Mouse (Mus musculus) spleen, adult 12 weeks (tissue): ENCODE data around the gene 1810024B03Rik.
"Not testable (repeated sequence)": the region's sequence is repeated elsewhere in the genome, so short reads cannot be mapped to it uniquely, and the experiment has no call there.

Experiments
- DNase-seq: peaks from one replicate; pipeline ENCODE4 v3.0.0; 2022; ENCODE audit warnings: low spot score

1810024B03Rik gene

GRCm38 (mm10) chr2:127182598-127183381 is 25.3 kb downstream of the 1810024B03Rik start:
- peak; percentile 64 for DNase-seq

- DNase-seq: not testable (repeated sequence)
Observed at GRCm38 (mm10) chr2:127166261-127166660, 41.8 kb downstream of the 1810024B03Rik start.

DNA sequence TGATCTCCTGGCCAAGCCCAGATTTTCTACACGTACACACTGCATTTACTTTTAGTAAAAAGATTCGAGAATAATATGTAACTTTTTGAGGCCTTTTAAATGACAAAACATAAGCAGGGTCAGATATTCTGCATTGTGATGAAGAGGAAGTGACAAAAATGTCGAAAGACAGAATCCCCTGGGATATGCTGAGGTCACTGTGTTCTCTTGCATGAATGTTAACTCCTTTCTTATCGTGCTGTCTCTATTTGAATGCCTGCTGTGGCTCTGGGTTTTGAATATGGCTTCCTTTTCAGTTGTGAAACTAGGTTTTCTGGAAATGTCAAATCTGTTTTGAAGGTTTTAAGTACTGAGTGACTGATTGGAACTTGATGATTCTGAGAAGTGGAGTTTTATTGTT is 42.4 kb downstream of the 1810024B03Rik start:
- no peak for DNase-seq

DNA sequence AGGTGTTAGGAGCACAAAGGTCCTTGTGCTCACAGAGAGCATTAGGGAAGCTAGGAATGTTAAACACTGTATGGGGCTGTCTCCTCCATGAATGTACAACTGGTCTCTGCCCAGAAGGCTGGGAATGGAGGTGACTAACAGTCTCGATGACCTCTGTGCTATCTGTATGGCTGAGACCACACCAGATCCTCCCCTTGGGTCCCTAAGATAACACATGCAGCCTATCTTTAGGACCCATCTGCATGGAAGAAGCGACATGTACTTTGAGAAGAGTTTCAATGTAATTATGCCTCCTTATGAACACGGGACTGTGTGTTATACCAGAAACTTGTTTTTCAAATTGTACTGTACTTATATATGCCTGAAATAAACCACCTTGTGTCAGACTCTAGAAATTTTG is 62.4 kb downstream of the 1810024B03Rik start:
- DNase-seq: no peak

- peak; percentile 78 for DNase-seq
Observed at GRCm38 (mm10) chr2:127143158-127144063, 64.7 kb downstream of the 1810024B03Rik start, which contains the start of gene Itpripl1. Gene Itpripl1, minus strand, starts transcription at chr2:127143442.

DNA sequence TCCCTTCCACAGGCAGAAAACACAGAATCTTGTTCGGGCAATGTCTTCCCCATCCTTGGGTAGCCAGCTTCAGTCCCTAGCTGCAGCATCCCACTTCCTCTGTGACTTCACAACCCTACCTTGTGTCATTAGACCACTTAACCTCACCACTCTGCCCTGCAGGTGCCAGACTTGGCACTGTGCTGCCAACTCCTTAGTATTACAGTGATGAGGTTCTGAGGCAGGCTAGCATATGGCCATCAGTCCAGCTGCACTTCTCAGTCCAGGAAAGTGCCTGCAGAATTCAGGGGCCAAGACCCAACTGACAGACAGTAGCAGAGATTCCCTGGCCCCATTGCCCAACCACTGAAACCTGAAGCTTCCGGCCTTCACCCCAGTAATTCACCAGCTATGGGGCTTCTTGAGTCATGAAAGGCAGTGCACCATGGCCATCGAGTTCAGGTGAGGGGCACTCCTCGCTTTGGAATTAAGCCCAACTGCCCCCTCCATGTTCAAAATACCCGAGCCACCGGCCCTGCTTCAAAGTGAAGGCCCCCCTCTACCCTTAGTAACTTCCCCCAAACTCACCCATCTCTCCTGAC is 65.4 kb downstream of the 1810024B03Rik start:
- no peak for DNase-seq

GRCm38 (mm10) chr2:127142031-127142430 is 66.0 kb downstream of the 1810024B03Rik start:
- DNase-seq: no peak

GRCm38 (mm10) chr2:127140011-127140410 is 68.1 kb downstream of the 1810024B03Rik start:
- DNase-seq: no peak

- DNase-seq: no peak
Observed at GRCm38 (mm10) chr2:127139605-127140004, 68.5 kb downstream of the 1810024B03Rik start.

DNA sequence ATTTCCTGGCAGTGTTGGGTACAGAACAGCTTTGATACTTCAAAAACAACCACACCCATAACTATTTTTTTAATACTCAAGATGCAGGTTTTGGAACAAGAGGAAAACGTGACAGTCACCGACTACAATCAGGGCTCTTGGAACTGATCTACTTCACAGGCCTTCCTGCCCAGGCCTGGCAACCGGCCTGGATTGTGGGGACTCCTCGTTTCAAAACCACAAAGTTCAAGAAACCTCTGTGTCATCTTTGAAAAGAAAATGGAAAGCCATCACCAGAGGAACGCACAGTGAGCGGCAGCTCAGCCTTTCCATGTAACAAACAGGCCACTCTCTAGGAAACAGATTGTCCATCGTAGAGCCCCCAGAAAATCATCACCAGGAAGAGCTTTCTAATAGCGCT is 69.0 kb downstream of the 1810024B03Rik start:
- no peak for DNase-seq

- no peak for DNase-seq
Observed at GRCm38 (mm10) chr2:127138449-127138848, 69.6 kb downstream of the 1810024B03Rik start.

DNA sequence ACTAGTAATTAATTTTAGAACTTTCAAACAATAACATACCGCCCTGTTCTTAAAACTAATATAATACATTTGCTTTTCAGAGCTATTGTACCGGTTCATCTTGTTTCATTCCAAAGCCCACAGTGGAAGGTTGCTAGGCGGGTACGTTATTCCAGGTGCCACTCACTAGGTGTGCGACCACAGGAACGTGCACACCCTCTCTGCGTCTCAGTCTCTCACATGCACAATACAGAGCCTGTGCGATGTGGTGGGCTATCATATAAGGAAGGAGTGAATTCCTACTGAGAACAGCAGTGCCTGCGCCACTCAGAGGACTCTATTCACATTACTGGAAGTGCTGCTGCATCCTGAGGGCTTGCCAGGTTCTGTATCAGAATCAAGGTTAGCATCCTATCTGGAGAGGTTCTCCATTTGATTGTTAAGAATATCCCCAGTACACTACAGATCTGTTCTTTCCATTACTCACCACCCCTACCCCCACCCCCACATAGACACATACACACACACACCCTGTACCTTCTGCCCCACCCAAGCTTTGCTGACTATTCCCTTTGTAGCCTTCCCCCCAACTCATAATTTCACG is 70.2 kb downstream of the 1810024B03Rik start:
- DNase-seq: no peak

DNA sequence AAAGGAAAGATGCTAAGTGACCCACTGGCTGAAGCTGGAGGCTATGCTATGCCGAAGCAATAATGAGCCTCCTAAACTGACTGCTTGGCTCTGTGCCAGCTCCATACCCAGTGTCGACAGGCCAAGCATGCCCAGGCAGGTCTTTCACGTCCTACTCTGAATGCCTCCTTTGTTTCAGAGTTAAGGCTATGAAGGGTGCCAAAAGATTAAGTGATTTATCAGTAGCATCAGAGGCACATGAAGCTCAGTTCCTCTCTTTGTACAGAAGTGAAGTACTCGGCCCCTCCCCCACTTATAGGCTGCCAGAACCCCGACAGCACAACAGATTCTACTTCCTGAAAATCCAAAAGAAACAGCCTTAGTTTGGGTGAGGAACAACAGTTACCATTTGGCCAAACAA is 71.1 kb downstream of the 1810024B03Rik start:
- DNase-seq: no peak
